Mouse (Mus musculus): ENCODE data around the gene D1Ertd622e. TPM values are rescaled to one million over a fixed set of nuclear protein-coding genes. Genes with fewer than 3 reads are reported as not detected.

D1Ertd622e gene
- polyA plus RNA-seq, 1 experiment from 2014 or later, result 15.7 TPM

DNA sequence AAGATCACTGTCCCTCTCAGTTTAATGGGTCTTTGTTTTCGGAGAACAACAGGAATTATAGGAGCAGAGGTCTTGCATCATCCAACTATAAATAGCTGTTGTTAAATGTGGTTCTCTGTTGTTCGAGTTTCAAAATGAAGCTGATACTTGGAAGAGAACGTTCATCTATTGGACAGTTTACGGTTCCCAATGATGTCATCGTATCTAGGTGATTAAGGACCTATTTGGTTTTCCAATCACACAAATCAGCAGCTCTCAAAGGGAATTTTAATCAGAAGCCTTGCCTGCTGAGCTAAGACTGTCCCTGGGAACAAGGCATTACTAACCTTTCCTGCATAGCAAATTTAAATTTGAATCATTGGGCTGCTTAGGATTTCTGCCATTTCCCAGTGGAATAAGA, 31.7 kb downstream of the D1Ertd622e start:
- no peak overlapping the region for H3K9ac ChIP-seq (ENCODE audit: low read length)
- H3K4me2 ChIP-seq (replicated peaks; ENCODE audit: low read depth), result no peak overlapping the region
- no peaks in the 10 kb centered on the region for H3K27me3 ChIP-seq (ENCODE audit: control insufficient read depth, insufficient read depth, low read length)
- H3K4me3 ChIP-seq (ENCODE audit: low read depth, low read length), result no peak overlapping the region
- no peaks in the 10 kb centered on the region for H3K4me1 ChIP-seq (replicated peaks; ENCODE audit: control insufficient read depth, insufficient read depth)
- no peak for TF ChIP-seq CTCF (IDR thresholded peaks at IDR 0.05; ENCODE audit: low read depth)
- no peak for TF ChIP-seq EP300 (optimal IDR thresholded peaks at IDR 0.05)
- 72% methylated on average over 5 of the region's 5 CpGs for WGBS
- ATAC-seq (ENCODE audit: low FRiP score, low TSS enrichment) (no peak), DNase-seq (ENCODE audit: low spot score) (no peak)
- no peaks in the 10 kb centered on the region for H3K36me3 ChIP-seq (ENCODE audit: control insufficient read depth, insufficient read depth, low read length)
- H3K9me3 ChIP-seq (ENCODE audit: control insufficient read depth, low read length), result no peaks in the 10 kb centered on the region
- H3K27ac ChIP-seq (replicated peaks), result no peak overlapping the region

DNA sequence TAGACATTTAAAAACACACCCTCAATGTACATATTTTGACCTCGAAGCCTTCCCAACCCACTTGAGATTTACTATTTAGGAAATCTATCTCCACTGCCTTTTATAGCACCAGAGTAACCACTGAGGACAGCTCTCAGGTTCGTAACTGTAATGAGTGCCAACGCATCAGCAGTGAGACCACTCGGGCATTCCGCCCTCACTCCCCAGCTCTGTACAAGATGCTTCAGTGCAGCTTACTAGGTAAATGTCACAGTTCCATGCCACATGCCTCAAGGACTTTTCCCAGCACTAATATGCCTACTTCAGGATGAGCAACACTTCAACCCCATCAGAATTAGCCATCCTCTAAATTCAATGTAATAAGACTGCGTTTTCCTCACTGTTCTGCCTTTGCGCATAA, 33.0 kb downstream of the D1Ertd622e start:
- ATAC-seq (ENCODE audit: low FRiP score, low TSS enrichment), result no peak
- Histone ChIP-seq H3K27me3 (ENCODE audit: control insufficient read depth, insufficient read depth, low read length) (no peaks in the 10 kb centered on the region), H3K9ac (ENCODE audit: low read length) (no peak overlapping the region), H3K9me3 (ENCODE audit: control insufficient read depth, low read length) (no peaks in the 10 kb centered on the region), H3K36me3 (ENCODE audit: control insufficient read depth, insufficient read depth, low read length) (no peaks in the 10 kb centered on the region), H3K27ac (replicated peaks) (no peak overlapping the region), H3K4me1 (replicated peaks; ENCODE audit: control insufficient read depth, insufficient read depth) (no peaks in the 10 kb centered on the region), H3K4me3 (ENCODE audit: low read depth, low read length) (no peak overlapping the region), H3K4me2 (replicated peaks; ENCODE audit: low read depth) (no peak overlapping the region)
- 84% methylated on average over 7 of the region's 7 CpGs for WGBS
- TF ChIP-seq EP300 (optimal IDR thresholded peaks at IDR 0.05) (no peak), CTCF (IDR thresholded peaks at IDR 0.05; ENCODE audit: low read depth) (no peak)
- DNase-seq (ENCODE audit: low spot score), result no peak

DNA sequence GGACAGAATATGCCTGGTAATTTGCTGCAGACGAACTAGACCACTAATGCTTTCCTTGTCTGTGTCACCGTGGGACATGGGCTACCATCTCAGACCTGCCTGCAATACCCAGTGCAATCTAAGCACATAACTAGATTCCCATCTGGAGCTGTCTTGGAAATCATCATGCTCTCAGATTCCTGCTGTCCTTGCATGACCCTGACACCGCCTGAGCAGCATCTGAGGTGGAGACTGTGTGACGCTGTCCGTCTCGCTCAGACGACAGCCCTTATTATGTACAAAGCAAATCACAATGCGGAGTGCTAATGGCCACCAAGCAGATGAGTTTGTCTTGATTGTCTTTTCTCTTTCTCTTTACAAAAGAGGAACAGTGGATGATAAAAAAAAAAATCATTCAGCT, 33.9 kb downstream of the D1Ertd622e start:
- no peak overlapping the region for H3K27ac ChIP-seq (replicated peaks)
- no peaks in the 10 kb centered on the region for H3K27me3 ChIP-seq (ENCODE audit: control insufficient read depth, insufficient read depth, low read length)
- no peak overlapping the region for H3K4me2 ChIP-seq (replicated peaks; ENCODE audit: low read depth)
- no peaks in the 10 kb centered on the region for H3K9me3 ChIP-seq (ENCODE audit: control insufficient read depth, low read length)
- no peak for DNase-seq (ENCODE audit: low spot score)
- ATAC-seq (ENCODE audit: low FRiP score, low TSS enrichment), result no peak
- TF ChIP-seq EP300 (optimal IDR thresholded peaks at IDR 0.05), result no peak
- no peak for TF ChIP-seq CTCF (IDR thresholded peaks at IDR 0.05; ENCODE audit: low read depth)
- no peak overlapping the region for H3K4me3 ChIP-seq (ENCODE audit: low read depth, low read length)
- no peak overlapping the region for H3K9ac ChIP-seq (ENCODE audit: low read length)
- no peaks in the 10 kb centered on the region for H3K36me3 ChIP-seq (ENCODE audit: control insufficient read depth, insufficient read depth, low read length)
- no peaks in the 10 kb centered on the region for H3K4me1 ChIP-seq (replicated peaks; ENCODE audit: control insufficient read depth, insufficient read depth)
- 88% methylated on average over 8 of the region's 8 CpGs for WGBS

DNA sequence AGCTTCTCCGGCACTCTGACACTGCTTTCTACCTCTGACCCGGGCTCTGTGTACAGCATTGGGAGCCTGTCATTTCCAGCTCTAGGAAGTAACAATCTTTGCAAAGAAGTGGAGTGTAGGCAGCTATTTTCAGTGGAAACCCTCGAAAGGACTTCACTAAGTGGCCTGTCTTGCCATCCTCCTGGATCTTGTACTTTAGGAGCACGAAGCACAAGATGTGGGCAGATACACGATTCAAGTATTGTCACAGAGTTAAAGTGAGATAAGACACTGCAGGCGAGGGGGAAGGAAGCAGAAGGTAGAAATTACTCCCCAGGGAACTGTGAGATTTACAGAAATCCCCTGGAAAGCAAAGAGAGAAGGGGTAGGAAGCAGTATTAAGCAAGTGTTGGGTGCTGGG, 36.4 kb downstream of the D1Ertd622e start:
- Histone ChIP-seq H3K9ac (ENCODE audit: low read length) (no peak overlapping the region), H3K27me3 (ENCODE audit: control insufficient read depth, insufficient read depth, low read length) (no peaks in the 10 kb centered on the region), H3K4me3 (ENCODE audit: low read depth, low read length) (no peak overlapping the region), H3K9me3 (ENCODE audit: control insufficient read depth, low read length) (no peaks in the 10 kb centered on the region), H3K4me1 (replicated peaks; ENCODE audit: control insufficient read depth, insufficient read depth) (no peaks in the 10 kb centered on the region), H3K4me2 (replicated peaks; ENCODE audit: low read depth) (no peak overlapping the region), H3K27ac (replicated peaks) (no peak overlapping the region), H3K36me3 (ENCODE audit: control insufficient read depth, insufficient read depth, low read length) (no peaks in the 10 kb centered on the region)
- TF ChIP-seq CTCF (IDR thresholded peaks at IDR 0.05; ENCODE audit: low read depth), result no peak
- TF ChIP-seq EP300 (optimal IDR thresholded peaks at IDR 0.05), result no peak
- DNase-seq (ENCODE audit: low spot score) (no peak), ATAC-seq (ENCODE audit: low FRiP score, low TSS enrichment) (no peak)
- WGBS, result 64% methylated on average over 6 of the region's 6 CpGs

DNA sequence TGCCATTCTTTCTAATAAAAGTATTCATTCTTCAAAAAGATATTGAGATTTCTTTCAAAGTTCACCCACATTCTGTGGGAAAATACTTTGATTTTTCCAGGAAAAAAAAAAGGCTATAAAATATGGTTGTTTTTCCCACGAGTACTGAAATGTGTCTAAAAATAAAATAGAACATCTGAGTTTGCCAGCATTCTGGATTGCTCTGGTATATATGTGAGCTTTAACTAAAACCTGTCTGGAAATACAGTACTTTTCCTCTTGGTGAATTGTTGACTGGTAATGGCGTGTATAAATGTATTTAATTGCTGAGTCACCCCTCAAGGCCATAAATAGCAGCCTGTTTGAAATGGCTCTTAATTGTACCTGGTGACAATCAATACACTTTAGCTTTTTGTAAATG, 37.5 kb downstream of the D1Ertd622e start:
- TF ChIP-seq EP300 (optimal IDR thresholded peaks at IDR 0.05), result no peak
- no peak for TF ChIP-seq CTCF (IDR thresholded peaks at IDR 0.05; ENCODE audit: low read depth)
- H3K27ac ChIP-seq (replicated peaks), result no peak overlapping the region
- no peak overlapping the region for H3K4me3 ChIP-seq (ENCODE audit: low read depth, low read length)
- 47% methylated on average over 2 of the region's 2 CpGs for WGBS
- no peaks in the 10 kb centered on the region for H3K9me3 ChIP-seq (ENCODE audit: control insufficient read depth, low read length)
- no peaks in the 10 kb centered on the region for H3K27me3 ChIP-seq (ENCODE audit: control insufficient read depth, insufficient read depth, low read length)
- no peak overlapping the region for H3K4me2 ChIP-seq (replicated peaks; ENCODE audit: low read depth)
- H3K36me3 ChIP-seq (ENCODE audit: control insufficient read depth, insufficient read depth, low read length), result no peaks in the 10 kb centered on the region
- no peaks in the 10 kb centered on the region for H3K4me1 ChIP-seq (replicated peaks; ENCODE audit: control insufficient read depth, insufficient read depth)
- DNase-seq (ENCODE audit: low spot score) (no peak), ATAC-seq (ENCODE audit: low FRiP score, low TSS enrichment) (no peak)
- H3K9ac ChIP-seq (ENCODE audit: low read length), result no peak overlapping the region

DNA sequence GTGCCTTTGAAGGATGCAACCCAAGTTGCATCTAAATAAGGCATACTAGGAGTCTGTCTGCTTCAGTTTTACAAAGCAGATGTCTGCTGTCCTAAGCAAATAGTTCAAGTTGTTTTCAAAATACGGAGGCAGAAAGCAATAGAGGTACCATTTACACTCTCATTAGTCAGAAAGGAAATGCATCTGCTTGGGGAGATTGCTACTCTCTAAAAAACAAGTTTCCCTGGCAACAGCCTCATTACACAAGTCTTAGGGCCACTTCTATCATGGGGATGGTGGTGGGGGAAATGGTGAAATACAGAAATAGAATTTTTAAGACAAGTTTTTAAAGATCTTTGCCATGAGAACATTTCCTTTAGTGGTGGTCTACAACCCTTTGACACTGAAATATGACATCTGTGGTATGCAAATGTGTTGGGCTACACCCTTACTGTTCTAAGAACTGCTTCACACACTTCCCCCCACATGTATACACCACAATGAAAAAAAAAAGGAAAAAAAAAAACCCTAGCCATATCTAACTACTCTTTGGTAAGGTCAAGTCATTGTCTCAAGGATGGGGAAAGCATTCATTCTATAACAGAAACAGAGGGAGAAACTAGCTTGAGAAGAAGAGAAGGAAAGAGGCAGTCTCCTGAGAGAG, 38.5 kb downstream of the D1Ertd622e start:
- Histone ChIP-seq H3K36me3 (ENCODE audit: control insufficient read depth, insufficient read depth, low read length) (no peaks in the 10 kb centered on the region), H3K4me1 (replicated peaks; ENCODE audit: control insufficient read depth, insufficient read depth) (no peaks in the 10 kb centered on the region), H3K4me2 (replicated peaks; ENCODE audit: low read depth) (no peak overlapping the region), H3K4me3 (ENCODE audit: low read depth, low read length) (no peak overlapping the region), H3K27me3 (ENCODE audit: control insufficient read depth, insufficient read depth, low read length) (no peaks in the 10 kb centered on the region), H3K27ac (replicated peaks) (no peak overlapping the region), H3K9ac (ENCODE audit: low read length) (no peak overlapping the region), H3K9me3 (ENCODE audit: control insufficient read depth, low read length) (no peaks in the 10 kb centered on the region)
- WGBS, result 45% methylated on average over 1 of the region's 1 CpGs
- ATAC-seq (ENCODE audit: low FRiP score, low TSS enrichment) (no peak), DNase-seq (ENCODE audit: low spot score) (no peak)
- no peak for TF ChIP-seq CTCF (IDR thresholded peaks at IDR 0.05; ENCODE audit: low read depth)
- no peak for TF ChIP-seq EP300 (optimal IDR thresholded peaks at IDR 0.05)
